Mouse (Mus musculus): ENCODE results near the gene Copg1. TPM values are rescaled to one million over a fixed set of nuclear protein-coding genes. Genes with fewer than 3 reads are reported as not detected.
"Not testable (repeated sequence)": the region's sequence is repeated elsewhere in the genome, so short reads cannot be mapped to it uniquely, and the experiment has no call there.

The Copg1 gene
- polyA plus RNA-seq, 1 experiment = 73.3 TPM

DNA sequence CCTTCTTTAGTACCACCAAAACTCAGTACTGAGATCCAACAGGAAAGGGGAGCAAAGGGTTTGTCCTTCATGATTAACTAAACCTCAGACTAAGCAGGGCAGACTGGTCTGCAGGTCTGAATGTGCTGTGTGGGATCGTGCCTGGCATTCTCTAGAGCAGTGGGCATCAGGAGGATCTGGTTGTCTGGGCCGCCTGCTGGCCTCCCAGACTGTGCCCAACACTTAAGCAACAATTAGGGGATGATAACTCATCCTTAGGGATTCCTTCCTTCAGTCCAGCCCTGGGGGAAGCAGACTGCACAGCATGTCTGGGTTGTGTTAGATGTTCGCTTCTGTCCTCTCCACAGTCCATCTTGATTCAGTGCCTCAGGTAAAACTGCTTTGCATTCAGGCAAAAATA is 51.3 kb downstream of the Copg1 start:
- Histone ChIP-seq H3K9me3 (replicated peaks; ENCODE audit: control insufficient read depth, insufficient read depth, low read length, poor library complexity, severe bottlenecking) (no peaks in the 10 kb centered on the region), H3K4me3 (ENCODE audit: low read depth, low read length) (no peak overlapping the region), H3K9ac (ENCODE audit: low read depth, poor library complexity, severe bottlenecking) (no peak overlapping the region), H3K27ac (ENCODE audit: insufficient read depth, low read length) (no peak overlapping the region), H3K36me3 (ENCODE audit: control insufficient read depth, insufficient read depth, low read length, poor library complexity, severe bottlenecking) (peaks cover 24% of the 10 kb centered on the region), H3K27me3 (ENCODE audit: control insufficient read depth, insufficient read depth, low read length, poor library complexity, severe bottlenecking) (no peaks in the 10 kb centered on the region), H3K4me1 (ENCODE audit: control insufficient read depth, insufficient read depth, low read length) (no peaks in the 10 kb centered on the region)
- TF ChIP-seq CTCF (IDR thresholded peaks at IDR 0.05; ENCODE audit: low read depth, low read length) (no peak), POLR2A (IDR thresholded peaks at IDR 0.05; ENCODE audit: insufficient read depth, low read length) (no peak), EP300 (IDR thresholded peaks at IDR 0.05; ENCODE audit: insufficient read depth, low read depth, low read length) (no peak)

DNA sequence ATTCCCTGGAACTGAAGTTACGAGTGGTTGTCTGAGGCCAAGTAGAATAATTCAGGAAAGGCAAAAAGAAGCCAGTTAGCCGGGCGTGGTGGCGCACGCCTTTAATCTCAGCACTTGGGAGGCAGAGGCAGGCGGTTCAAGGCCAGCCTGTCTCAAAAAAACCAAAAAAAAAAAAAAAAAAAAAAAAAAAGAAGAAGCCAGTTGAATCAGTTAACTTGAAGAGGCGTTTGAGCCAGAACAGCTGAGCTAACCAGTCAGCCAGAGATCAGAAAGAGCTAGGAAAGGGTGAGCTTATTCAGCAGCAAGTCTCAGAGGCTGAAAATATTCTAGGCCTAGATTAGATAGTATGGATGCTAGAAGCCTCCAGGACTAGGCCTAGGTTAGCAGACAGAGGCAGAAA is 54.6 kb downstream of the Copg1 start:
- 0 out of 2 replicates have a peak, but pooled peaks cover 3% of the 10 kb centered on the region for H3K9me3 ChIP-seq (replicated peaks; ENCODE audit: control insufficient read depth, insufficient read depth, low read length, poor library complexity, severe bottlenecking)
- H3K9ac ChIP-seq (ENCODE audit: low read depth, poor library complexity, severe bottlenecking) = no peak overlapping the region
- H3K36me3 ChIP-seq (ENCODE audit: control insufficient read depth, insufficient read depth, low read length, poor library complexity, severe bottlenecking) = no peaks in the 10 kb centered on the region
- H3K4me1 ChIP-seq (ENCODE audit: control insufficient read depth, insufficient read depth, low read length) = no peaks in the 10 kb centered on the region
- no peak overlapping the region for H3K4me3 ChIP-seq (ENCODE audit: low read depth, low read length)
- TF ChIP-seq EP300 (IDR thresholded peaks at IDR 0.05; ENCODE audit: insufficient read depth, low read depth, low read length) (no peak), POLR2A (IDR thresholded peaks at IDR 0.05; ENCODE audit: insufficient read depth, low read length) (no peak), CTCF (IDR thresholded peaks at IDR 0.05; ENCODE audit: low read depth, low read length) (no peak)
- H3K27me3 ChIP-seq (ENCODE audit: control insufficient read depth, insufficient read depth, low read length, poor library complexity, severe bottlenecking) = no peaks in the 10 kb centered on the region
- H3K27ac ChIP-seq (ENCODE audit: insufficient read depth, low read length) = no peak overlapping the region

DNA sequence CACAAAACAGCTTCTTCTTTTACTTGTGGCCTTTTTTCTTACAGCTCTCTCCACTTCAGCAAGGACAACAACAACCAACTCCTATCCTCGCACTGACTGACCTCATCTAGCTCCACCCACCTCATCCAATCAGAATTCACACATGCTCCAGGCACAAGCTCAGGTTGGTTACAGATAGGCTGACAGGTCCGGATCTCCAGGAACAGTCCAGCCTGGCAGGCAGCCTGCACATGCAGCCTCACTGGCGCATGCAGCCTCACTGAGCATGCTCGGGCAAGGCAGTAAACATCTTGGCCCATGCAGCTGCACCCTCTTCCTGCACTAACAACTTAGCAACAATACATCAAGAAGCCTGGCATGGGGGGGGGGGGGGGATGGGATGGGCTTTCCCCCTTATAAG is 74.8 kb downstream of the Copg1 start:
- peaks cover 15% of the 10 kb centered on the region for H3K9me3 ChIP-seq (replicated peaks; ENCODE audit: control insufficient read depth, insufficient read depth, low read length, poor library complexity, severe bottlenecking)
- not testable (repeated sequence) for H3K27ac ChIP-seq (ENCODE audit: insufficient read depth, low read length); H3K4me1 ChIP-seq (ENCODE audit: control insufficient read depth, insufficient read depth, low read length); H3K27me3 ChIP-seq (ENCODE audit: control insufficient read depth, insufficient read depth, low read length, poor library complexity, severe bottlenecking); H3K36me3 ChIP-seq (ENCODE audit: control insufficient read depth, insufficient read depth, low read length, poor library complexity, severe bottlenecking); H3K9ac ChIP-seq (ENCODE audit: low read depth, poor library complexity, severe bottlenecking); H3K4me3 ChIP-seq (ENCODE audit: low read depth, low read length)

Other genes starting within 250 kb of the Copg1 start
- gene Aplf, start 215.6 kb upstream of the Copg1 start, polyA plus RNA-seq (2011; ENCODE audit: insufficient read depth, insufficient read length, low read depth, missing spikeins) = 8.5 and 8.8 TPM in 2 replicates
- 0.32 and 0.46 TPM in 2 replicates for gene Efcc1, start 156.9 kb upstream of the Copg1 start, polyA plus RNA-seq (2011; ENCODE audit: insufficient read depth, insufficient read length, low read depth, missing spikeins)
- gene Gp9, start 109.7 kb upstream of the Copg1 start, polyA plus RNA-seq (2011; ENCODE audit: insufficient read depth, insufficient read length, low read depth, missing spikeins) = not detected in 2 replicates
- gene Rab43, start 75.7 kb upstream of the Copg1 start, polyA plus RNA-seq (2011; ENCODE audit: insufficient read depth, insufficient read length, low read depth, missing spikeins) = 1.6 and 2.5 TPM in 2 replicates
- 1.6 and 3.6 TPM in 2 replicates for gene Gm45140, start 52.0 kb upstream of the Copg1 start, polyA plus RNA-seq (2011; ENCODE audit: insufficient read depth, insufficient read length, low read depth, missing spikeins)
- gene Isy1, start 49.0 kb upstream of the Copg1 start, polyA plus RNA-seq (2011; ENCODE audit: insufficient read depth, insufficient read length, low read depth, missing spikeins) = 56.0 and 69.3 TPM in 2 replicates
- 466 and 481 TPM in 2 replicates for gene Cnbp, start 36.7 kb upstream of the Copg1 start, polyA plus RNA-seq (2011; ENCODE audit: insufficient read depth, insufficient read length, low read depth, missing spikeins)
- gene Hmces, start 26.1 kb downstream of the Copg1 start, polyA plus RNA-seq (2011; ENCODE audit: insufficient read depth, insufficient read length, low read depth, missing spikeins) = 63.8 and 65.7 TPM in 2 replicates
- gene H1fx, start 93.8 kb downstream of the Copg1 start, polyA plus RNA-seq (2011; ENCODE audit: insufficient read depth, insufficient read length, low read depth, missing spikeins) = 39.0 and 47.3 TPM in 2 replicates
- 154 and 163 TPM in 2 replicates for gene Rab7, start 157.5 kb downstream of the Copg1 start, polyA plus RNA-seq (2011; ENCODE audit: insufficient read depth, insufficient read length, low read depth, missing spikeins)
- 222 and 238 TPM in 2 replicates for gene Rpn1, start 196.7 kb downstream of the Copg1 start, polyA plus RNA-seq (2011; ENCODE audit: insufficient read depth, insufficient read length, low read depth, missing spikeins)

Data from ES-Bruce4 (cell line).